Mouse (Mus musculus) brain, embryonic 18.5 days (tissue): ENCODE data around the gene Soat2.
"Not testable (repeated sequence)": the region's sequence is repeated elsewhere in the genome, so short reads cannot be mapped to it uniquely, and the experiment has no call there.

ENCODE experiments used
- DNase-seq: peaks from one replicate; pipeline ENCODE4 v3.0.0-alpha.2; 2012; ENCODE audit warnings: low read depth, low spot score

Gene Soat2

DNA sequence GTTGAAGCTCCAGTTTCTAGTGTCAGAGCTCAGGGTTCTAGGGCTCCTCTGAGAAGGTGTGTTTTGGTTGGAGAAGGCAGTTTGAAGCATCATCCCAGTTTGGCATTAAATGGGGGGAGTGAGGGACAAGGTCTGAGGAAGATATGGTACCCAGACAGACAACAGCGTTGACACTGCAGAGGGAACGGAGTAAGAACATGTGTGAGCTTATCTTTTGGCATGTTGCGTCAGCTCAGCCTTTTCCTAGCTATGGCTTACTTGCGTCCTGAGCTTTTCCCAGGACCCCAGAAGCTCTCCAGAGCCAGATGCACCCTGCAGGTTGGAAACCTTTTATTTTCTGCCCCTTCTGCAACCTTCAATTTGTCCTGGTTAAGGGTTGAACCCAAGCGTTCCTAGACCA is 4.2 kb upstream of the Soat2 start:
- DNase-seq, result no peak

DNA sequence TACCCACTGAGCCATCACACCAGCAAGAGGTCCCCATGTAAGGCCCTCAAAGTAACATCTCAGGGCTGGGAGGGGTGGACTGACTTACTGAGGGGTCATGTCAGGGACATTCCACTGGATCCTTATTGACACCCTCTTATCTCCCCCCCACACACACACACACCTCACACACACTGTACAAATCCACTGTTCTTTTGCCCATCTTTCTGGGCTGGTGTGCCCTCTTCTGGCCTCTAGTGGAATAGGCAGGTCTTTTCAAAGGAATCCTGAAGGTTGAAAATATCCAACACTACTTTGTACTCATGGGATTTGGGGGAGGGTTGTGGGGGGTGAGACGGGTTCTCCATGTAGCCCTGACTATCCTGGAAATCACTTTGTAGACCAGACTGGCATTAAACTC is 3.4 kb upstream of the Soat2 start:
- DNase-seq, result no peak

DNA sequence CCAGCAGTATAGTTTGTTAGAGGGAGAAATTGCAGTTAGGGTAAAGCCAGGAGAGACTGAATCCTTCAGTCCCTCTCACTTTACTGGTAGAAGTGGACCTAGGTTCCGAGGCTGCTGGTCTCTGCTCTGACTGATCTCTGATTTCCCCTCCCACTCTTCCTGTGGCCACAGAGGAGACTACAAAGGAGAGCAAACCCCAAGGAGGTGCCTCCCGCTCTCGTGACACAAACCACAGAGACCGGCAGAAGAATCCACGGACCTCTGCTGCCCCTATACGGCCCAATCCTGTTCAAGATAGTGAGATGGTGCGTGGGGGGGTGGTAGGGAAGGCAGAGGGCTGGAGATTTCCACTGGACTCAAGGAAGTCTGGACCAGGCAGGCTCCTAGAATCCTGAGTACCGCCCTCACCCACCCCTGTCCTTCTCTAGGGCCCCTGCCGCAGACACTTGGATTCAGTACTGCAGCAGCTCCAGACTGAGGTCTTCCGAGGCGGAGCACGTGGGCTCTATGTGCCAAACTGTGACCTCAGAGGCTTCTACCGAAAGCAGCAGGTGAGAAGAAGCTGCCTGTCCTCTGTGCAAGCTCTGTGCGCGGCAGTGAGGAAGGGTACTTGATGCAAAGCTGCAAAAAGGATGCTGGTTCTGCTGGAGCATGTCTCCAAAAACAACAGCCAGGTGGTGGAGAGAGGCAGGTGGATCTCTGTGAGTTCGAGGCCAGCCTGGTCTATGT is 2.5 kb upstream of the Soat2 start:
- no peak for DNase-seq

DNA sequence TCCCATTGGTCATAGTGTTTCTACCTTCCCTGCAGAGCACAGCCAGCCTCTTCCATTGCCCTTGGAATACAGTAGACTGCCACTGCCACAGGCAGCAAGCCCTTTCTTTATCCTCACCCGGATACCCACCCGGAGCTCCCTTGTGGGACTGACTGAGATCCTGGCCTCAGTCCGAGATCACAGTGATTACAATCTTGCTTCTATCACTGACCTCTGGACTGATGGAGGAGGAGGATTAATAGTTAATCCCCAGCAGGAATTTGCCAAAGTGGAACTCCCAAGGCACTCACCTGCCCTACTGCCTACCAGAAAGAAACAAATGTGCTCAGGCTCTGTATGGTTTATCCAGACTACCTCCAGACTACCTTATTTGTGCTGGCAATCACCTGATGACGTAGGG is 765 bp upstream of the Soat2 start:
- no peak for DNase-seq

DNA sequence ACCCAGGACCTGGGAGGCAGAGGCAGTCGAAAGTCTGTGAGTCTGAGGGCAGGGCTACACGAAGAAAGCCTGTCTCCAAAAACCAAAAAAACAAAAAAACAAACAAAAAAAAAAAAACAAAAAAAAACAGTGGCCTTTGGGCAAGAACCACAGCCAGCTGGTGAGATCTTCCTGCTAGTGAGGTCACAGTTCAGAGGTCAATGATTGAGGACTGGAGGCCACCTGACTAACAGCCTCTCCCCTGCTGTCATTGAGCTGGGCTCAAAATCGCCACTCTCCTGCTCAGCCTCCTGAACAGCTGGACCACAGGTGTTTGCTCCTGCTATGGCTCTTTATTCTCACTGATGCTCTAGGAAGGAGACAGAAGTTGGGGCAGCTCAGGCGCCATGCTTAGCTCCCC is 2.3 kb downstream of the Soat2 start:
- no peak for DNase-seq

DNA sequence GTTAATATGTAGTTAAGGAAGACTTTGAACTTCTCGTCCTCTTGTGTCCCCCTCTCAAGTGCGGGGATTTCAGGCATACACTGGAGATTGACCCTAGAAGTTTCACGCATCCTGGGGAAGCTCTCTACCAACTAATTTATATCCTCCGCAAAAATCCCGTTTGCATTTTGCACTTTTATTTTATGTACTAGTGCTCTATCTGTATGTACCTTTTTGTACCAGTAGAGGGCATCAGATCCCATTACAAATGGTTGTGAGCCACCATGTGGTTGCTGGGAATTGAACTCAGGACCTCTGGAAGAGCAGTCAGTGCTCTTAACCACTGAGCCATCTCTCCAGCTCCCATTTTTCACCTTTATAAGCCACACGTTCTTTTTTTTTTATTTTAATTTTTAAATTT is 4.7 kb downstream of the Soat2 start:
- DNase-seq, result not testable (repeated sequence)

DNA sequence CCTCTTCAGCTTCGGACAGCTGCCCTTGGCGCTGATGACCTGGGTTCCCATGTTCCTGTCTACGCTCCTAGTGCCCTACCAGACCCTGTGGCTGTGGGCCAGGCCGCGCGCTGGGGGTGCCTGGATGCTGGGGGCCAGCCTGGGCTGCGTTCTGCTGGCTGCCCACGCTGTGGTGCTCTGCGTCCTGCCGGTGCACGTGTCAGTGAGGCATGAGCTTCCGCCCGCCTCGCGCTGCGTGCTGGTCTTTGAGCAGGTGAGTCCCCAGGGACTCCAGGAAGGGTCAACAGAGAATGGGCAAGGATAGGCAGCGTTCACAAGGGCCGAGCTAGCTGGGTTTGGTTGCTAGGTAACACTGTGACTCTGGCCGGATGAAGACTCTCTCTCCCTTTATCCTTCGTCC is 6.5 kb downstream of the Soat2 start:
- no peak for DNase-seq

DNA sequence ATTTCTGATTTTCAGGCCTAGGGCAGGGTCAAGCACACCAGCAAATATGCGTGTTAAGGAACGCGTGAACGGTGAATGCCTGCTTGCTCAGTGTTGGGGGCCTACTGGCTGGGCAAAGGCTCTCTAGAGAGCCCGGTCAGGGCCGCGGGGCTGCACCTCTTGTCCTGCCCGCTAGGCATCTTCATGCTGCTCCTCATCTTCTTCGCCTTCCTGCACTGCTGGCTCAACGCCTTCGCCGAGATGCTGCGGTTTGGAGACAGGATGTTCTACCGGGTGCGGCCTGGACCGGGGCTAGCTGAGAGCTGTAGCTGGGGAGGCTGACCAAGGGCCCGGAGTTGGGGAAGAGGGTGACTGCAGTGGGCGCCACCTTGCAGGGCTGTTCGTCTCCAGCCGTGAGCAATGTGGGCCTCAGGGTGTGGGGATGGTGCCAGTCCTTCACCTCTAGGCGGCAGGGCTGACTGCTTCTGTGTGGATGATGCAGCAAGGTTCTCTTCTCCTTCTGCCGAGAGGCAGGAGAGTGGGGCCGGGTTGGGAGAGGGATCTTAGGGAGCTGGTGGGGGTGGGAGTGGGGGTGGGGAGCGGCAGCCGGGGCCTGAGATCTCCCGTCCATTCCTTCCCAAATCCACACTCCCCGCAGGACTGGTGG is 10.2 kb downstream of the Soat2 start:
- DNase-seq, result no peak

DNA sequence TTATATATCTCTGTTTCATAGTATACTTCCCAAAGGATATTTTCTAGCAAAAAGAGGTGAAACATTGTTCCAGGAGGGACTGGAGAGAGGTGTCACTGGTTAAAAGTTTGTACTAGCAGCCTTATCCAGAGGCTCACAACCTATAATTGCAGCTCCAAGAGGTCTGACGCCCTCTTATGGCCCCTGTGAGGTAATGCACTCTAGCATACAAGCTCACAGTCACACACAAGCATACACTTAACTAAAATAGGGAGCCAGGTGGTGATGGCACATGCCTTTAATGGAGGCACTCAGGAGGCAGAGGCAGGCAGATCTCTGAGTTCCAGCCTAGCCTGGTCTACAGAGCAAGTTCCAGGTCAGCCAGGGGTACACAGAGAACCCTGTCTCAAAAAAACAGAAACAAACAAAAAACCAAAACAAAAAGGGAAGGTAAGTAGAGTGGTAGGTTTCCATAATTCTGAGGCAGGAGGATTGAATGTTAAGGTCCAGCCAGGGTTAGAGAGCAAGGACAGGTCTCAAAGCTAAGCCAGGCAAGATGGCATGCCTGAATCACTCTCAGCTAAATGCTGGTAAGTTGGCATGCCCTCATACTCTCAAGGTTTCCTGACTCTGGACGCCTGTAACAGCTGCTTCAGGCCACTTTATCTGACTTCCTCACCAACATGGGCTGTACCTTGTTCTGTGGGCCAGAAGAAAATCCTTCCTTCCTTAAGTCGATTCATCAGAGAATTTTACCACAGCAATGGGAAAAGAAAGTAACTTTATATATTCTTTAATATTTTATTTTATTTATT is 13.8 kb downstream of the Soat2 start:
- no peak for DNase-seq

DNA sequence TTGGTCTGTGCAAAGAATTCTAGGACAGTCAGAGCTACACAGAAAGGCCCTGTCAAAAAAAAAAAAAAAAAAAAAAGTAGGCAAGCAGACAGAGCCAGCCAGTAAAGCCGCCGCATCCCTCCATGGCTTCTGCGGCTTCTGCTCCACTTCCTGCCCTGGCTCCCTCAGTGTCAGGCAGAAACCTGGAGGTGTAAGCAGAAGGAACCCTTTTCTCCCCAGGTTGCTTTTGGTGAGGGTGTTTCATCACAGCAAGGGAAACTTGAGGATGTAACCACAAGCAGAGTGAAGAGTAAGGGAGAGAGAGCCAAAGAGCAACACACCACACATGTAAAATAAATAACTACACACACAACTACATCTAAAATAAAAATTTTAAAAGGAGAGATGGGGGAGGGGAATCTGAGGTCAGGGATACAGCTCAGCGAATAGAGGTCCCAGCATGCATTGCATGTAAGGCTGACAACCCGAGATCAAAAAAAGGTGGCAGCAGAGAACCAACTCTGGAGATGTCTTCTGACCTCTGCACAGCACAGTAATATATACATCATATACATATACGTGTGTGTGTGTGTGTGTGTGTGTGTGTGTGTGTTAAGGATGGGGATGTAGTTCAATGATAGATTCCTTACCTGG is 15.3 kb downstream of the Soat2 start:
- DNase-seq, result no peak

DNA sequence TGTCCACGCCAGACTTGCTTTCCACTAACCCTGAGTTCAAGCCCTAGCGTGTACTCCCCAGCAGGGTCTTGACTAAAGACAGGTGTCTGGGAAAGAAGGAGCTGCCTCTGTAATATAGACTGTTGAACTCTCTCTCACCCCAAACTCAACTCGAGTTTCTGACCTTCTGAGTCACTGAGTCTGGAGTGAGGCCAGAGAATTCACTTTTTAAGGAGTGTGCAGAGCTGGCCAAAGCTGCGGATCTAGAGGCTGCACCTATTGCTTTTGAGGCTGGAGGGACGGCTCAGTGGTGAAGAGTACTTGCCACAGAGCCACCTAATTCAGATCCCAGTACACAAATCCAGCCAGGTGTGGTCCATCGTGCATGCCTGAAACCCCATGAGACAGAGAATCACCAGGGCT is 17.3 kb downstream of the Soat2 start:
- no peak for DNase-seq

DNA sequence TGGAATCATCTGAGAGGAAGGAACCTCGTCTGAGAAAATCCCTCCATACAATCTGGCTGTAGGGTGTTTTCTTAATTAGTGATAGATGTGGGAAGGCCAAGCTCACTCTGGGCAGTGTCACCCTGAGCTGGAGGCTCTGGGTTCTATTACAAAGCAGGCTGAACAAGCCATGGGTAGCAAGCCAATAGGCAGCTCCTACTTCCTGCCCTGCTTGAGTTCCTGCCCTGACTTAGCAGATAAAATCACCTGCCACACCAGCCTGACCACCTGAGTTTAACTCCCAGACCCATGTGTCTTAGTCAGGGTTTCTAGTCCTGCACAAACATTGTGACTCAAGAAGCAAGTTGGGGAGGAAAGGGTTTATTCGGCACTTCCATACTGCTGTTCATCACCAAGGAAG is 18.7 kb downstream of the Soat2 start:
- no peak for DNase-seq

DNA sequence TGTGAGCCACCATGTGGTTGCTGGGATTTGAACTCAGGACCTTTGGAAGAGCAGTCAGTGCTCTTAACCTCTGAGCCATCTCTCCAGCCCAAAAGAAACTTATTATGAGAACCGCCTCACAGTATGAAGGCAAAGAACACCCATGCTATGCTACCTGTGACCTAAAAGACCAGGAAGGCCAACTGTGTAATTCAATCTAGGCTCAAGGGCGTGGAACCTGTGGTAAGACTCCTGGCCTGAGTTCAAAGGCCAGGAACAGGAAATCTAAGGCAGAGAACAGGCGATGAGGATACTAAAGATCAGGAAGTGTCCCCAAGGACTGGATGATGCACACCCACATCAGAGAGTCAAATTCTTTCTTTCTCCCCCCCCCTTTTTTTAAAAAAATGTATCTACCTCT is 23.3 kb downstream of the Soat2 start:
- DNase-seq, result no peak

DNA sequence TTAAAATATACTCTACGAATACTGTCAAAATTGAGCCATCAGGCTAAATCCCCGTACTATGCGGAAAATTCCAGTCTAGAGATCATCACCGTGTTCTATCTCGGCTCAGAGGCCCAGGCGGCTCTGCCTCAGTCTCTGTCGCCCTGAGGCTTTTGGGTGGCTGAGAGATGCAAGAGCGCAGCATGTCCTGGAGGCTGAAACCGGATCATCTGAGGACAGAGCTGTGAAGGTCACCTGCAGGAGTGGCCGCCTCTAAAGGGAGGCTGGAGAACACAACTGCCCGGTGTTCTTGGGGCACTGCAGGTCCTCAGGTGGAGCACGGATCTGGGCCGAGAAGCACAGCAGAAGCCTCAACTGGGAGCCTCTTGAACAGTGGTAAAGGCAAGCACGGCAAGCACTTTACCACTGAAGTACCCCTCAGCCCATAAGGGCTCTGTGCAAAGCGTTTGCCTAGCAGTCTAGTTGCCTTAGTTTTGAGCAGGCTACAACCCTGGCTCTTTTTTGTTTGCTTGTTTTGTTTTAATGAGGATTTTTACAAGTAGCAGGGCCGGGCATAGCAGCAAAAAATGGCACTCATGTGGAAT is 25.5 kb downstream of the Soat2 start:
- no peak for DNase-seq

DNA sequence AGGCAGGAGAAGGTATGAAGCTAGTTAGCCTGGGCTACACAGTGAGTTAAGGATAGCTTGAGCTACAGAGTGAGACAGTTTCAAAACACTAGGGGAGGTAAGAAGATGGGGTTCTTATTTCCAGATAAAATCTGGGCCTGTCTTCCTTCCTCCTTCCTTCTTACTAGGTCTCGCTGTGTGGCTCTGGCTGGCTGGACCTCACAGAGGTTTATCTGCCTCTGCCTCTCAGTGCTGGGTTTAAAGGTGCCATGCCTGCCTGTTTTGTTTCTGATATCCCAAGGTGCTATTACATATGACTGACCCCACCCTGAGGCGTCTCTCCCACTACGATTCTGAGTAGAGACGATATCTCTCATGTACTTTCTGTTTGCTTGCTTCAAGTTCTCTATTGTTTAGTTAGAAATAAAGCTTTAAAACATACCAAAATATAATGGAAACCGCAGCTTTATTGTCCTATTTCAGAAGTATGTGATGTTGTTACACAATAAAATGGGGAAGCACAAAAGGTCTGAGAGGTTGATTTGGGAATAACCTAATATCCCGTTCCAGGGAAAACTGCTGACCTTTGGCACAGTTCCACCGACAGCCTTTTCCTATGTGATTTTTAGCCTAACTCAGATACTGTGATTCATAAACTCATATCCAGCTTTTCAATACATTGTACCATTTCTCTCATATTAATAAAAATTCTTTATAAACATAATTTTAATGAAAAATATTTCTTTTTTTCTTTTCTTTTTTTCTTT is 26.4 kb downstream of the Soat2 start:
- DNase-seq, result no peak

DNA sequence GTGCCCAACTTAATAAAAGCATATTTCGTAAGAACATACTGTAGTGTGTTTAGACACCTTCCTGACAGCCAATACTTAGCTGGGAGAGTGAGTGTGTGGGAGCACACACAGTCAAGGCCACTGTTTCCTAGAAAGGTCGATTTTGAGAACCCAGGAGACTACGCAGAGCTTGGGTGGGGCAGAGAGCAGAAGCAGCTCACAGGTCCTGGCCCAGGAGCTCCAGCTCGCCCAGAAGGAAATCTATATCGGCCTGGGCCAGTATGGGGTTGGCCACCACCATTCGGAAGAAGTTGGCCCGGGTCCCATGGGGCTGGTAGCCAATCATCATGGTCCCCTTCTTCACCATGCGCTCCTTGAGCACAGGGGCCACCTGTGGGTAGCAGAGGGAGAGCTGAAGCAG is 27.1 kb downstream of the Soat2 start:
- no peak for DNase-seq

DNA sequence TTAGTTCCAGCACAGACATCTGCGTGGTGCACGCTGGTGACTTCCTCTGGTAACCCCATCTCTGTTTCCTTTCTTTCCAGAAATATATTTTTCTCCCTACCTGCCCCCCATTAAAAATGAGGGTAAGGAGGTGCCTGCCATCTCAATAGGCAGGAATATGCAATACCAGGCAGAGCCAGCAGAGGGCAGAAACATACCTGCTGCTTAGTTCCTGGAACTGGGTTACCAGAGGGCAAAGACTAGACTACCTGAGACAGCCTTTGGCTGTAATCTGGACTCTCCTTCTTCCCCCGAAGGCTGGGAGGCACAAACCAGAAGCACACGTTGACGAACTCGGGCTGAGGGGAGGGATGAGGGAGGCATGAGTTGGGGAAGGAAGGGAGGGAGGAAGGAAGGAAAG is 28.0 kb downstream of the Soat2 start:
- DNase-seq, result no peak

DNA sequence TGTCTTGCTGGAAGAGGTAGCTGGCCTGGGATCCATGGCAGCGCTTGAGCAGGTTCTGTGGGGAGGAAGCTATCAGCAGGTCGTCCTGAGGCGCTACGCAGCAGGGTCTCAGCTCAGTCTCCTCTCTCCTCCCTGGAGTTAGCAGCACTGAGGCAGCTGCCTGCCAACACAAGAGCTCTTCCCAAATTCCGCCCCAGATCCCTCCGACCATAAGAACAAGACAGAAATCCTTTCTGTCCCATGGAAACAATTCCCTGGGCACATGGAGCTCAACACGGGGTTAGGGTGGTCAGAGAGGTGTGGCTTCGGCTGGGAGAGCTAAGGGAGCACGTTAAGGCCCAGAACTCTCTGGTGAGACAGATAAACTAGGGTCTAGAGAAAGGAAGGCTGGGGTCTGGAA is 28.8 kb downstream of the Soat2 start:
- DNase-seq, result no peak

DNA sequence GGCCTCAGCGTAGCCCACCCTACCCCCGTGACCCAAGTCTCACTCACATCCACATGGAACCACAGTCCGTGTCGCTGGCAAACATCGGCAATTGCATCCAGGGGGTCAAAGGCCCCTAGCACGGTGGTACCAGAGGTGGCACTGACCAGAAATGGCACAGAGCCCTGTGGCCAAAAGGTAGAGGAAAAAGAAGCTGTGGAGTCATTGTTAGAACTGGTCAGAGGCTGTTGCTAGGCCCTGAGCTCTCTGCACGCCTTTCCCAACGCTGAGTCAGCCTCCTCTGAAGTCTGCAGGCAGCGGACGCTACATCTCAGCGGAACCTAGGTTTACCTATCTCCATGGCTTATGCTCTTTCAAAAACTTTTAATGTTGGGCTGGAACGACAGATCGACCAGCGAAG is 29.6 kb downstream of the Soat2 start:
- DNase-seq, result no peak

DNA sequence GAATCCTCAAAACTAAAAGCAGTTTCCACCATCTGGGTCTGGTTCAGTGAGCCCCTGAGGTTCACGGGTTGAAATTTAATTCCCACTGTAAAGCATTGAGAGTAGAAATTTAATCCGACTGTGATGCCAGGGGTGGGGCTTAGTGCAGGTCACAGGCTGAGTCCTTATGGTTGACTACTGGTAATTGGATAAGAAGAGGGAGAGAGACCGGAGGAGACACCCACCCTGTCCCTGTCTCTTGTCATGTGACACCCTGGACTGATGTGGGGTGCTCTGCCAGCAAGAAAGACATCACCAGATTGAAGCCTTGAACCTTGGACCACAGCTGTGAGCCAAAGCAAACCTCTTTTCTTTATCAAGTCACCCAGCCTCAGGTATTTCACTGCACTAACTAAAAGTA is 32.8 kb downstream of the Soat2 start:
- no peak for DNase-seq

DNA sequence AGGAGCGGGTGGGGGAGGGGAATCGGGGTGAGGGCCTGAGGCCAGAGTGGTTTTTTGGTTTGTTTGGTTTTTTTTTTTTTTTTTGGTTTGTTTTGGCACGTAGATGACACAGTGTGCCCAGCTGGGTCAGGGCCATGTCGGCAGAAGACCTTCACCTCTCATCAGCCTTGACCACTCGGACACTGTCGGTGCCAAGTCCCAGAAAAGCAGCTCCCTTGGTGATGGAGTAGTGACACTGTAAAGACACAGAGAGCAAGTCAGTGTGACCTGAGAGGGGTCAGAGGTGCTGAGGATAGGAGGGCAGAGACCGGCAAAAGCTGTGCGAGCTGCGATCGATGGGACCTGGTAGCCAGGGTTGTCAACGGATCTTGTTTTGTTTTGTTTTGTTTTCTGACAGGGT is 35.9 kb downstream of the Soat2 start:
- no peak for DNase-seq
